Mouse (Mus musculus): ENCODE data around the gene Bbs9. TPM values are rescaled to one million over a fixed set of nuclear protein-coding genes. Genes with fewer than 3 reads are reported as not detected.

The Bbs9 gene
- total and polyA plus RNA-seq, 2 experiments from 2014 or later: 22.6 to 40.0 TPM

DNA sequence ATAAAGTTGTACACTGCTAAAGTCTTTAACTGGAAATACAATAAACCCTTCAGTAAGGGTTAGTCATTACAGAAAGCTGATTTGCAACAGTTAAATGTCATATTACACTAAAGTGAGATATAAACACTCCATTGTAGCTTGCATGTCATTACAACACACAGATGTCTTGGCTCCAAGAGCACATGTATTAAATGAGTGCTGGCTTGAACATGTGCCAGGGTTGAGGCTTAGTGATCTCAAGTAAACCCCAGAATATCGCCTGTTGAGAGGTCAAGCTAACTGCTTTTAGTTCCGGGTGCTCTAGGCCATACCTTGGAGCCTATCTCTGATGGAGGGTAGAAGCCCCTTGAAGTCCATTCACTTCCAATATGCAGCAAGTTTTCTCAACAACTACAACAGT, 273.1 kb downstream of the Bbs9 start:
- Histone ChIP-seq H3K4me3 (ENCODE audit: low read depth, low read length) (no peak overlapping the region), H3K4me1 (ENCODE audit: insufficient read depth, low read length) (no peaks in the 10 kb centered on the region), H3K36me3 (ENCODE audit: insufficient read depth, low read length) (no peaks in the 10 kb centered on the region), H3K27ac (ENCODE audit: low read depth, low read length) (no peak overlapping the region), H3K27me3 (ENCODE audit: insufficient read depth, low read length) (no peaks in the 10 kb centered on the region), H3K9me3 (ENCODE audit: low read length) (no peaks in the 10 kb centered on the region), H3K4me2 (ENCODE audit: low read depth, low read length, poor library complexity, severe bottlenecking) (no peak overlapping the region), H3K9ac (replicated peaks; ENCODE audit: low read length, poor library complexity, severe bottlenecking) (no peak overlapping the region)
- ATAC-seq (ENCODE audit: low FRiP score) (no peak), DNase-seq (ENCODE audit: low spot score) (no peak)
- TF ChIP-seq CTCF (IDR thresholded peaks at IDR 0.05): no peak
- WGBS: 80% methylated on average over 2 of the region's 2 CpGs

DNA sequence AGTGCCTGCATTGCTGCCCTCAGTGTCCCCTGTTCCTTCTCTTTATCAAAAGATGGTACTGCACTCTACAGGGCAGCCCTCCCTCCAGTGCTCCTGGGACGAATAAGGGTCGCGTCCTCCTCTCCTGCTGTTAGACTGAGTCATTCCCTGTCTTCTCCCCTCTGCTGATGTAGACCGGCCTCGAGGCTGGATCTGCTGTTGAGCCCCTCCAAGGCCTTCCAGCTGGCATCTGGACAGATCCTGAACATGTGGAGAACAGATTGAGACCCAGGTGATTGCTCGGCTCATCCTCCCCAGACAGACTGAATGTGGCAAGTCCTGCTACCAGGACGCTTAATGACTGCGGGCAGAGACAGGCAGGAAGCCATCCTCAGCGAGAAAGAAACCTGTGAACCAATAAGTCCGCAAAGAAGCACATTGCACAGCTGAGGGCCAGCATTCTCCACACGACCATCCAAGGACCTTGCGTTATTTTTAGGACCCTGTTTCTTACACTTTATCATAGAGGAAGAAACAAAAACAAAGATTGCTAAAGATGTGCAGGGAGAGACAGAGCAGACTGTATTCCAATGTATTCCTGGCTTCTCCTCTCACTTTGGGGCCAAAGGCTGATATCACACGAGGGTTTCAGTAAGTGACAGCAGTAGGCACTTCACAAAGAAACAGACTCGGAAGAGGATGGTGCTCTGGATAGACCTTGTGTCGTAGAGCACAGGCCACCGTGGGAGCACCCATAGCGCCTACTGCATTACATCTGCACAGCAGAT, 275.4 kb downstream of the Bbs9 start:
- Histone ChIP-seq H3K4me3 (ENCODE audit: low read depth, low read length) (no peak overlapping the region), H3K9me3 (ENCODE audit: low read length) (no peaks in the 10 kb centered on the region), H3K27ac (ENCODE audit: low read depth, low read length) (no peak overlapping the region), H3K4me2 (ENCODE audit: low read depth, low read length, poor library complexity, severe bottlenecking) (no peak overlapping the region), H3K36me3 (ENCODE audit: insufficient read depth, low read length) (no peaks in the 10 kb centered on the region), H3K27me3 (ENCODE audit: insufficient read depth, low read length) (no peaks in the 10 kb centered on the region), H3K9ac (replicated peaks; ENCODE audit: low read length, poor library complexity, severe bottlenecking) (no peak overlapping the region), H3K4me1 (ENCODE audit: insufficient read depth, low read length) (no peaks in the 10 kb centered on the region)
- 86% methylated on average over 17 of the region's 17 CpGs for WGBS
- TF ChIP-seq CTCF (IDR thresholded peaks at IDR 0.05): no peak
- ATAC-seq (ENCODE audit: low FRiP score) (no peak), DNase-seq (ENCODE audit: low spot score) (no peak)

DNA sequence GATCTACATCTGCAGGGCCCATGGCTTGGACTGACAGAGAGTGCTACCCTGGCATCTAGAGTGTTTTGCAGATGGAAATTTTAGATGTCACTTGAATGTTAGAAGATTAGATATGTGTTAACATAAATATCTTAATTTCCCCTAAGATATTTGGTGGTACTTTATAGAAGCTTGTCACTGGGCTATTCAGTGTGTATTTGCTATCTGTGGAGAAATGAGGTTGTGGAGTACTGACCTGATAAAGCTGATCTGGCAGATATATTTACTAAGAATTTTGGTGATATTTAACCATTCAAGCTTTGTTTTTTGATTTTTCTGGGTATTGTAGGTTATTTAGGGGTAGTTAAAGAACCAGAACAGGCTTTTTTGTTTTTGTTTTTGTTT, 276.0 kb downstream of the Bbs9 start:
- H3K4me2 ChIP-seq (ENCODE audit: low read depth, low read length, poor library complexity, severe bottlenecking): no peak overlapping the region
- DNase-seq (ENCODE audit: low spot score): no peak
- no peaks in the 10 kb centered on the region for H3K9me3 ChIP-seq (ENCODE audit: low read length)
- H3K27me3 ChIP-seq (ENCODE audit: insufficient read depth, low read length): no peaks in the 10 kb centered on the region
- no peak overlapping the region for H3K4me3 ChIP-seq (ENCODE audit: low read depth, low read length)
- no peaks in the 10 kb centered on the region for H3K4me1 ChIP-seq (ENCODE audit: insufficient read depth, low read length)
- no peak for TF ChIP-seq CTCF (IDR thresholded peaks at IDR 0.05)
- no peak for ATAC-seq (ENCODE audit: low FRiP score)
- no peaks in the 10 kb centered on the region for H3K36me3 ChIP-seq (ENCODE audit: insufficient read depth, low read length)
- no peak overlapping the region for H3K27ac ChIP-seq (ENCODE audit: low read depth, low read length)
- H3K9ac ChIP-seq (replicated peaks; ENCODE audit: low read length, poor library complexity, severe bottlenecking): no peak overlapping the region

DNA sequence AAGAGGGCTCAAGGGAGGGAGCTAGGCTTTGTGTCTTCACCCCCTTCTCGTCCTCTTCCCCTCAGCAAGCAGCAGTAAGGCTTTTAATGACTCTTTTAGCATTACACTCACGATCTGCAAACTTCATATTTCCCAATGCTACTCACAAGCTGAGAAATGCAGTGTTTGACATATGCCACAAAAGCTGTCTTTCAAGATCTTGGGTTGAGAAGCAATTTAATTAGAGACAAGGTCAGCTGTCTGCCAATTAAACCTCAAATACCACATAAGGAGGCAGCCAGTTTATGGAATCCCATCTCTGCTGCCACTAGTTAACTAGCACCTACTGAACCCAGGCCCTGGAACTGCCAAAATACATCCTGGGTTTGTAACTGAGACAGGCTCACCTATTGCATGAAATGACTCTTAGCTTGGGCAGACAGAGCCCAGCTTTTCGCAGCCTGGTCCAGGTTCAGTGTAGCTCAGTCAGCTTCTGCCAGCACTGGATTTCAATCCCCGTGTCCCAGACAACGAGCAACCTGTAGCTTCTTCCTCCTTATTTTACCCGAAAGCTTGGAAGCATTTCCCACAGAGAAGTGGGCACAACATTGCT, 278.7 kb downstream of the Bbs9 start:
- no peak overlapping the region for H3K4me3 ChIP-seq (ENCODE audit: low read depth, low read length)
- no peaks in the 10 kb centered on the region for H3K27me3 ChIP-seq (ENCODE audit: insufficient read depth, low read length)
- ATAC-seq (ENCODE audit: low FRiP score) (no peak), DNase-seq (ENCODE audit: low spot score) (no peak)
- H3K9me3 ChIP-seq (ENCODE audit: low read length): no peaks in the 10 kb centered on the region
- no peak overlapping the region for H3K27ac ChIP-seq (ENCODE audit: low read depth, low read length)
- 66% methylated on average over 6 of the region's 6 CpGs for WGBS
- TF ChIP-seq CTCF (IDR thresholded peaks at IDR 0.05): no peak
- no peaks in the 10 kb centered on the region for H3K4me1 ChIP-seq (ENCODE audit: insufficient read depth, low read length)
- no peak overlapping the region for H3K9ac ChIP-seq (replicated peaks; ENCODE audit: low read length, poor library complexity, severe bottlenecking)
- H3K4me2 ChIP-seq (ENCODE audit: low read depth, low read length, poor library complexity, severe bottlenecking): no peak overlapping the region
- no peaks in the 10 kb centered on the region for H3K36me3 ChIP-seq (ENCODE audit: insufficient read depth, low read length)

DNA sequence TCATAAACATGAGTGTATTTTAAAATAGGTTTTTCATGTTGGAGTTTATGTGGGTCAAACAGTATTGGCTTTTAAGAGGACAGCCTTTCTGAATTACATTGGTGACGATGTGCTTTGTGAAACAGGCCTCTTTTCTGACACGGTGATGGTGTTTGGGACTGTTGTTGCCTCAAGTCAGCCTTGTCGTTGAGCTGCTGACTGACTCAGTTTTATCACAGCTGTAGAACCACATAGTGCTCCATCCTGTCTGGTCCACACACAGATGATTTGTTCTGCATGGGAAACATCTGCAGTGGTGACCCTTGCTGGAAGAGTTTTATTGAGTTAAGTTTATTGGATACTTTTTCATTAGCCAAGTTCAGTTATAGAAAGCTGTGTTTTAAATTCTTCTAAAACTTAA, 283.0 kb downstream of the Bbs9 start:
- Histone ChIP-seq H3K27ac (ENCODE audit: low read depth, low read length) (no peak overlapping the region), H3K4me1 (ENCODE audit: insufficient read depth, low read length) (no peaks in the 10 kb centered on the region), H3K9me3 (ENCODE audit: low read length) (no peaks in the 10 kb centered on the region), H3K36me3 (ENCODE audit: insufficient read depth, low read length) (no peaks in the 10 kb centered on the region), H3K4me2 (ENCODE audit: low read depth, low read length, poor library complexity, severe bottlenecking) (no peak overlapping the region), H3K9ac (replicated peaks; ENCODE audit: low read length, poor library complexity, severe bottlenecking) (no peak overlapping the region), H3K4me3 (ENCODE audit: low read depth, low read length) (no peak overlapping the region), H3K27me3 (ENCODE audit: insufficient read depth, low read length) (no peaks in the 10 kb centered on the region)
- ATAC-seq (ENCODE audit: low FRiP score) (no peak), DNase-seq (ENCODE audit: low spot score) (no peak)
- TF ChIP-seq CTCF (IDR thresholded peaks at IDR 0.05): no peak
- WGBS: 82% methylated on average over 3 of the region's 3 CpGs

DNA sequence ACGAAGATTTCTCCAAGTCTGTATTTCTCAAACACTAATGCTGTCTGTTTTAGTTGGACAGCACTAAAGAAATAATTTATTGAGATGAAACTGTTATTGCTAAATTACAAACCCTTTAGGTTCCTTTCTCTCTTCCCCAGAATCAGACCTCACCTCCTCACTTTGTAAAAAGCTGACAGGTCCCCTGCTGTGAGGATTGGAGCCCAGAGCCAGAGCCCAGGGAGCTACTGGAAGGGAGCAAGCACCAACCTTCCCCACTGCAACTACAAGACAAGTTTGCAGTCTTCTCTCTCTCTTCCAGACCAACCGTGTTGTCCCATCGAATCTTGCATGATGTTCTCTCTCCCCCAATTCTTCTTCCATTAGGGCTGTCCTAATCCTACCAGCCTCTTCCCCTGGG, 283.7 kb downstream of the Bbs9 start:
- H3K9me3 ChIP-seq (ENCODE audit: low read length): no peaks in the 10 kb centered on the region
- H3K27ac ChIP-seq (ENCODE audit: low read depth, low read length): no peak overlapping the region
- H3K27me3 ChIP-seq (ENCODE audit: insufficient read depth, low read length): no peaks in the 10 kb centered on the region
- H3K4me1 ChIP-seq (ENCODE audit: insufficient read depth, low read length): no peaks in the 10 kb centered on the region
- H3K4me2 ChIP-seq (ENCODE audit: low read depth, low read length, poor library complexity, severe bottlenecking): no peak overlapping the region
- no peak for TF ChIP-seq CTCF (IDR thresholded peaks at IDR 0.05)
- ATAC-seq (ENCODE audit: low FRiP score) (no peak), DNase-seq (ENCODE audit: low spot score) (no peak)
- H3K4me3 ChIP-seq (ENCODE audit: low read depth, low read length): no peak overlapping the region
- WGBS: 71% methylated on average over 3 of the region's 3 CpGs
- no peaks in the 10 kb centered on the region for H3K36me3 ChIP-seq (ENCODE audit: insufficient read depth, low read length)
- H3K9ac ChIP-seq (replicated peaks; ENCODE audit: low read length, poor library complexity, severe bottlenecking): no peak overlapping the region
